Mouse (Mus musculus) CH12.LX (cell line): ENCODE data around the gene Fitm2. TPM values are rescaled to one million over a fixed set of nuclear protein-coding genes. Genes with fewer than 3 reads are reported as not detected.

ENCODE experiments used
- DNase-seq: peaks from one replicate; pipeline ENCODE4 v3.0.0-alpha.2; 2013; ENCODE audit errors: extremely low read depth
- H3K27ac ChIP-seq: 2 replicates; pipeline ENCODE4 v1.5.1; 2012; ENCODE audit warnings: low read depth, mild to moderate bottlenecking, control low read depth, moderate library complexity; ENCODE audit not compliant: insufficient read depth
- H3K27me3 ChIP-seq: replicated peaks from 2 replicates; pipeline ENCODE3; 2012; ENCODE audit warnings: inconsistent platforms
- H3K36me3 ChIP-seq, 2 experiments: replicated peaks in 1 of 2; 2 replicates each; pipeline versions ENCODE3 to v1.6.1; 2012; ENCODE audit warnings: inconsistent platforms in 1 of 2, low read length in 1 of 2, mild to moderate bottlenecking in 1 of 2, mixed read lengths in 1 of 2, moderate library complexity in 1 of 2; ENCODE audit not compliant: control insufficient read depth in 1 of 2, insufficient read depth in 1 of 2
- H3K4me1 ChIP-seq, 2 experiments: 2 replicates each; pipeline ENCODE4 v1.6.1; 2012; ENCODE audit warnings: inconsistent platforms in 1 of 2, moderate library complexity in 1 of 2; ENCODE audit not compliant: insufficient read depth in 2 of 2, control insufficient read depth in 1 of 2
- H3K4me2 ChIP-seq: 2 replicates; pipeline ENCODE4 v1.6.1; 2012; ENCODE audit warnings: low read depth, mild to moderate bottlenecking, control low read depth; ENCODE audit not compliant: poor library complexity, insufficient read depth, severe bottlenecking
- H3K4me3 ChIP-seq, 3 experiments: fragments of 150-350 bp in 1 of 3; sonication (generic) in 1 of 3; replicated peaks in 1 of 3; 2 replicates each; pipeline versions ENCODE3 to v1.5.1; 2011 to 2012; ENCODE audit warnings: low read depth in 2 of 3, low read length in 2 of 3, mild to moderate bottlenecking in 2 of 3, moderate library complexity in 2 of 3, control low read depth in 1 of 3, improper control_type of control experiment in 1 of 3, inconsistent platforms in 1 of 3, mixed read lengths in 1 of 3; ENCODE audit not compliant: poor library complexity in 1 of 3
- H3K79me2 ChIP-seq: replicated peaks from 2 replicates; pipeline ENCODE4 v1.6.1; 2012; ENCODE audit warnings: mild to moderate bottlenecking, moderate library complexity; ENCODE audit not compliant: control insufficient read depth, poor library complexity, insufficient read depth, severe bottlenecking; ENCODE audit errors: extremely low read depth
- H3K9ac ChIP-seq: 2 replicates; pipeline ENCODE4 v1.6.1; 2012; ENCODE audit warnings: low read depth, mild to moderate bottlenecking, control low read depth, moderate library complexity; ENCODE audit not compliant: insufficient read depth
- H3K9me3 ChIP-seq: replicated peaks from 2 replicates; pipeline ENCODE3; 2012; ENCODE audit warnings: low read length, inconsistent platforms, mixed read lengths
- CHD1 ChIP-seq: IDR thresholded peaks from 2 replicates; pipeline ENCODE4 v1.6.1; 2012; ENCODE audit warnings: low read depth, low read length, improper control_type of control experiment, inconsistent platforms
- CHD2 ChIP-seq: IDR thresholded peaks from 2 replicates; pipeline ENCODE4 v1.6.1; 2011; ENCODE audit warnings: low read length, improper control_type of control experiment
- E2F4 ChIP-seq: IDR thresholded peaks from 2 replicates; pipeline ENCODE4 v1.6.1; 2011; ENCODE audit warnings: low read depth, low read length, improper control_type of control experiment; ENCODE audit not compliant: insufficient replicate concordance
- ETS1 ChIP-seq: conservative IDR thresholded peaks from 2 replicates; pipeline ENCODE4 v1.6.1; 2012; ENCODE audit warnings: low read depth, mild to moderate bottlenecking, inconsistent platforms, low read length, improper control_type of control experiment, moderate library complexity
- GABPA ChIP-seq: IDR thresholded peaks from 2 replicates; pipeline ENCODE4 v1.6.1; 2012; ENCODE audit warnings: low read depth, low read length, improper control_type of control experiment, inconsistent platforms; ENCODE audit not compliant: insufficient replicate concordance
- HCFC1 ChIP-seq: IDR thresholded peaks from 2 replicates; pipeline ENCODE4 v1.6.1; 2012; ENCODE audit warnings: low read depth, mild to moderate bottlenecking, inconsistent platforms, low read length, improper control_type of control experiment
- IRF4 ChIP-seq: IDR thresholded peaks from 2 replicates; pipeline ENCODE4 v1.6.1; 2014; ENCODE audit warnings: low read depth, mild to moderate bottlenecking, inconsistent platforms, low read length, improper control_type of control experiment
- MAFK ChIP-seq: IDR thresholded peaks from 2 replicates; pipeline ENCODE4 v1.6.1; 2011; ENCODE audit warnings: low read length, improper control_type of control experiment; ENCODE audit not compliant: insufficient replicate concordance
- MEF2A ChIP-seq: IDR thresholded peaks from 2 replicates; pipeline ENCODE4 v1.6.1; 2014; ENCODE audit warnings: low read depth, mild to moderate bottlenecking, inconsistent platforms, low read length, improper control_type of control experiment, borderline replicate concordance
- MXI1 ChIP-seq: IDR thresholded peaks from 2 replicates; pipeline ENCODE4 v1.6.1; 2011; ENCODE audit warnings: mild to moderate bottlenecking, low read depth, low read length, improper control_type of control experiment
- MYC ChIP-seq: IDR thresholded peaks from 2 replicates; pipeline ENCODE4 v1.6.1; 2011; ENCODE audit warnings: low read depth, mild to moderate bottlenecking, improper control_type of control experiment, low read length
- NELFE ChIP-seq: IDR thresholded peaks from 2 replicates; pipeline ENCODE4 v1.6.1; 2011; ENCODE audit warnings: low read depth, low read length, improper control_type of control experiment
- PAX5 ChIP-seq: IDR thresholded peaks from 2 replicates; pipeline ENCODE4 v1.6.1; 2012; ENCODE audit warnings: low read length, inconsistent platforms, mixed read lengths
- POLR2A ChIP-seq: IDR thresholded peaks from 2 replicates; pipeline ENCODE4 v1.6.1; 2011; ENCODE audit warnings: low read depth, mild to moderate bottlenecking, improper control_type of control experiment, low read length
- POLR2AphosphoS2 ChIP-seq: IDR thresholded peaks from 2 replicates; pipeline ENCODE4 v1.6.1; 2011; ENCODE audit warnings: low read depth, low read length, improper control_type of control experiment
- RAD21 ChIP-seq: IDR thresholded peaks from 2 replicates; pipeline ENCODE4 v1.6.1; 2011; ENCODE audit warnings: low read depth, mild to moderate bottlenecking, low read length, improper control_type of control experiment, moderate library complexity
- SIN3A ChIP-seq: IDR thresholded peaks from 2 replicates; pipeline ENCODE4 v1.6.1; 2012; ENCODE audit warnings: low read length, improper control_type of control experiment, inconsistent platforms
- SMC3 ChIP-seq: IDR thresholded peaks from 2 replicates; pipeline ENCODE4 v1.6.1; 2011; ENCODE audit warnings: low read depth, low read length, improper control_type of control experiment
- TBP ChIP-seq: conservative IDR thresholded peaks from 2 replicates; pipeline ENCODE4 v1.6.1; 2011; ENCODE audit warnings: low read depth, low read length, improper control_type of control experiment
- UBTF ChIP-seq: IDR thresholded peaks from 2 replicates; pipeline ENCODE4 v1.6.1; 2012; ENCODE audit warnings: low read depth, mild to moderate bottlenecking, inconsistent platforms, low read length, improper control_type of control experiment, moderate library complexity
- ZC3H11A ChIP-seq: IDR thresholded peaks from 2 replicates; pipeline ENCODE4 v1.6.1; 2012; ENCODE audit warnings: low read depth, mild to moderate bottlenecking, inconsistent platforms, low read length, improper control_type of control experiment
- dilution Hi-C: fragments of 300-500 bp; cut with MboI; formaldehyde crosslinking; loops from 2 replicates; pipeline ENCODE4 v1.14.3; 2020; ENCODE audit warnings: low sequenced_read_pairs; ENCODE audit not compliant: extremely low pct_unique_long_range_greater_than_20kb, extremely low pct_ligation_motif_present
- in situ Hi-C: fragments of 300-500 bp; cut with MboI; formaldehyde crosslinking; loops from 3 replicates; pipeline ENCODE4 v1.14.3; 2019; ENCODE audit warnings: low sequenced_read_pairs, low pct_ligation_motif_present, low pct_unique_long_range_greater_than_20kb, mixed read lengths
- polyA plus RNA-seq: library from polyadenylated mRNA; unstranded; fragments of >175 nt; gene quantifications from 2 replicates; pipeline ENCODE4 v1.2.1, GENCODE M21; 2012; ENCODE audit warnings: low read depth; ENCODE audit not compliant: insufficient read length
- total RNA-seq, 2 experiments: library from RNA; depleted of rRNA; stranded (reverse); fragments of 300-350 nt in 1 of 2; fragments of >200 nt in 1 of 2; gene quantifications; 2 replicates each; pipeline ENCODE4 v1.2.3; 2012 to 2014

Gene Fitm2
- total and polyA plus RNA-seq, 3 experiments: 3.9 to 5.5 (median 5.0) TPM

GRCm38 (mm10) chr2:163490656-163491055, 18.2 kb upstream of the Fitm2 start:
- no peak for DNase-seq
- Histone ChIP-seq H3K36me3 (no peaks in the 10 kb centered on the region), H3K9ac (no peak overlapping the region), H3K27ac (no peak overlapping the region), H3K27me3 (peaks cover 92% of the 10 kb centered on the region), H3K79me2 (no peaks in the 10 kb centered on the region), H3K4me2 (no peak overlapping the region), H3K9me3 (no peaks in the 10 kb centered on the region), H3K4me3 (no peak overlapping the region), H3K4me1 (peaks cover 0 to under 1% of the 10 kb centered on the region in 2 experiments; a peak in 1 of 4 replicates)
- in situ Hi-C loops: no loop called here
- dilution Hi-C loops: no loop called here
- TF ChIP-seq MEF2A (no peak), POLR2A (no peak), GABPA (no peak), MXI1 (no peak), SIN3A (no peak), MYC (no peak), POLR2AphosphoS2 (no peak), E2F4 (no peak), CHD1 (no peak), ZC3H11A (no peak), RAD21 (no peak)

DNA sequence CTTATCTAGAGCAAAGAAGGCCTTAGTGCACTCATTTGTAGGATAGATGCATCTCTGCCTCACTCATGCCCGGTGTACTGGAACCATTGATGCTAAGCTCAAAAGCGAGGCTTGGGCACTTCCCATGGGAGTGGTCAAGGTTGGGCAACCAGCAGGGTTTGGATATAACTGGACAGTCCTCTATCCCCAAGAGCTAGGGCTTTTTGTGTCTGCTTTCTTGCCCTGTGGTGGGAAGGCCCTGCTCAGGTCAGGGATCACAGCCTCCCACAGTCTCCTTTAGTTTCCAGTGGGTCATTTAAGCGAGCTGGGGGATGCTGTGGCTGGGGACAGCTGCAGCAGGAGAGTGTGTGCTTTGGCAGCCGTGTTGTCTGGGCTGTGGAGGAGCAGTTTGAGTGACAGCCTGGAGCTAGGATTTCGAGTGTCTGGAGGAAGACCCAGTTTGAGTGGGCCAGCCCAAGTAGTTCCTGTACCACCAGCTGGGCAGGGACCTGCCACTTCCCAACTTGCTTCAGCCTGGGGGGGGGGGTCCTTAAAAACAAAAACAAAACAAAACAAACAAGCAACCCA, 17.4 kb upstream of the Fitm2 start:
- Histone ChIP-seq H3K4me2 (no peak overlapping the region), H3K79me2 (no peaks in the 10 kb centered on the region), H3K9ac (no peak overlapping the region), H3K4me3 (no peak overlapping the region), H3K27me3 (peaks cover 92% of the 10 kb centered on the region), H3K4me1 (no peaks in the 10 kb centered on the region), H3K36me3 (no peaks in the 10 kb centered on the region), H3K27ac (no peak overlapping the region), H3K9me3 (no peaks in the 10 kb centered on the region)
- no peak for DNase-seq
- no peak for TF ChIP-seq CHD2
- TF ChIP-seq ETS1: no peak
- no peak for TF ChIP-seq GABPA
- TF ChIP-seq TBP: no peak
- no peak for TF ChIP-seq HCFC1
- TF ChIP-seq SMC3: no peak
- TF ChIP-seq IRF4: no peak
- TF ChIP-seq POLR2A: no peak
- no peak for TF ChIP-seq MYC
- TF ChIP-seq UBTF: no peak
- no peak for TF ChIP-seq NELFE
- TF ChIP-seq MAFK: no peak
- no peak for TF ChIP-seq PAX5
- no peak for TF ChIP-seq SIN3A
- TF ChIP-seq MXI1: no peak
- dilution Hi-C loops (no loop called here), in situ Hi-C loops (no loop called here)
